Mouse (Mus musculus) embryonic fibroblast, embryonic 13.5 days (primary cell): ENCODE data around the gene Galnt15. TPM values are rescaled to one million over a fixed set of nuclear protein-coding genes. Genes with fewer than 3 reads are reported as not detected.

Source experiments
- H3K27ac ChIP-seq: 2 replicates; pipeline ENCODE4 v1.5.1; 2012; ENCODE audit warnings: low read length, control low read depth, inconsistent platforms; ENCODE audit not compliant: insufficient read depth
- H3K4me1 ChIP-seq: 2 replicates; pipeline ENCODE4 v1.6.1; 2011; ENCODE audit warnings: low read length; ENCODE audit not compliant: control insufficient read depth, insufficient read depth
- H3K4me3 ChIP-seq: 2 replicates; pipeline ENCODE4 v1.5.1; 2011; ENCODE audit warnings: mild to moderate bottlenecking, control low read depth, low read length; ENCODE audit not compliant: insufficient read depth
- CTCF ChIP-seq: IDR thresholded peaks from 2 replicates; pipeline ENCODE4 v1.5.1; 2011; ENCODE audit warnings: mild to moderate bottlenecking, control low read depth, low read length, moderate library complexity, borderline replicate concordance; ENCODE audit not compliant: insufficient read depth
- POLR2A ChIP-seq: IDR thresholded peaks from 2 replicates; pipeline ENCODE4 v1.6.1; 2011; ENCODE audit warnings: low read depth, mild to moderate bottlenecking, control low read depth, low read length, moderate library complexity
- polyA plus RNA-seq: library from polyadenylated mRNA; stranded (reverse); fragments of >200 nt; gene quantifications from 2 replicates; pipeline ENCODE4 v1.2.4, GENCODE M21; 2011; ENCODE audit warnings: low read depth; ENCODE audit not compliant: missing spikeins, insufficient read length

The Galnt15 gene
- not detected in 2 replicates for polyA plus RNA-seq

- TF ChIP-seq POLR2A: no peak
- TF ChIP-seq CTCF: no peak
- H3K4me3 ChIP-seq: no peak within 1 kb of the TSS
- H3K27ac ChIP-seq: no peak within 1 kb of the TSS
- peaks cover 4% of the 10 kb centered on the region; the same call in 1 of the 2 replicates for H3K4me1 ChIP-seq
Measured at GRCm38 (mm10) chr14:32028681-32029091, at the start of gene Galnt15. Galnt15 (plus strand) TSS chr14:32028989.

DNA sequence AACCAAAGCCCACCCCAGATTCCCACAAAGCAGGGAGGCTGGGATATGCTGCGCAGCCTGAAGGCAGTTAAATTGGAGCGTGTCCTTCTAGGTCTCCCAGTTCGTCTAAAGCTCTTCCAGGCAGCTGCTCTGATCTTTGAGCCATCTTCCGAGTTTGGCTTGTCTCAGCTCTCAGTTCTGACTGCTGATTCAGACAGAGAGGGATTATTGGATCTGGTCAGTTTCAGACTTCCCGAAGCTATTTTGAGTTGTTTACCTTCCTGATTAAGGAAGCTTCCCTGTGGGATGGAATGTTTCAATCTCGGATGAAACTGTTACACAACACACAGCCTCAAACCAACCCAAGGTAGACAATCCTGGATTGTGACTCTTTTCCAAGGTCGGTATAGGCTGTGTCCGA lies 34.8 kb upstream of the Galnt15 start:
- TF ChIP-seq POLR2A (no peak), CTCF (no peak)
- H3K27ac ChIP-seq: no peak overlapping the region
- H3K4me1 ChIP-seq: 0 out of 2 replicates have a peak, but pooled peaks cover 2% of the 10 kb centered on the region
- no peak overlapping the region for H3K4me3 ChIP-seq

- Histone ChIP-seq H3K4me1 (peaks cover 6% of the 10 kb centered on the region; the same call in 1 of the 2 replicates), H3K27ac (no peak overlapping the region), H3K4me3 (no peak overlapping the region)
- TF ChIP-seq CTCF (no peak), POLR2A (no peak)
Measured at GRCm38 (mm10) chr14:32000941-32001340, 27.8 kb upstream of the Galnt15 start.

GRCm38 (mm10) chr14:32002502-32003338 lies 26.1 kb upstream of the Galnt15 start:
- Histone ChIP-seq H3K4me1 (peaks cover 6% of the 10 kb centered on the region; the same call in 1 of the 2 replicates), H3K27ac (no peak overlapping the region), H3K4me3 (no peak overlapping the region)
- TF ChIP-seq POLR2A: no peak
- TF ChIP-seq CTCF: no peak

- peaks cover 6% of the 10 kb centered on the region; the same call in 1 of the 2 replicates for H3K4me1 ChIP-seq
- TF ChIP-seq CTCF: no peak
- no peak for TF ChIP-seq POLR2A
- H3K27ac ChIP-seq: peak overlapping the region; percentile 6; the same call in 1 of the 2 replicates
- no peak overlapping the region for H3K4me3 ChIP-seq
Measured at GRCm38 (mm10) chr14:32003904-32004596, 24.7 kb upstream of the Galnt15 start.

GRCm38 (mm10) chr14:32005673-32006261 lies 23.0 kb upstream of the Galnt15 start:
- TF ChIP-seq CTCF (no peak), POLR2A (no peak)
- peaks cover 6% of the 10 kb centered on the region; the same call in 1 of the 2 replicates for H3K4me1 ChIP-seq
- H3K27ac ChIP-seq: no peak overlapping the region
- no peak overlapping the region for H3K4me3 ChIP-seq

- Histone ChIP-seq H3K27ac (no peak overlapping the region), H3K4me3 (no peak overlapping the region), H3K4me1 (peaks cover 17% of the 10 kb centered on the region)
- TF ChIP-seq POLR2A (no peak), CTCF (no peak)
Measured at GRCm38 (mm10) chr14:32007654-32008335, 21.0 kb upstream of the Galnt15 start.

GRCm38 (mm10) chr14:32009715-32010114 lies 19.1 kb upstream of the Galnt15 start:
- no peak overlapping the region for H3K4me3 ChIP-seq
- peaks cover 16% of the 10 kb centered on the region for H3K4me1 ChIP-seq
- no peak overlapping the region for H3K27ac ChIP-seq
- TF ChIP-seq CTCF: no peak
- no peak for TF ChIP-seq POLR2A

DNA sequence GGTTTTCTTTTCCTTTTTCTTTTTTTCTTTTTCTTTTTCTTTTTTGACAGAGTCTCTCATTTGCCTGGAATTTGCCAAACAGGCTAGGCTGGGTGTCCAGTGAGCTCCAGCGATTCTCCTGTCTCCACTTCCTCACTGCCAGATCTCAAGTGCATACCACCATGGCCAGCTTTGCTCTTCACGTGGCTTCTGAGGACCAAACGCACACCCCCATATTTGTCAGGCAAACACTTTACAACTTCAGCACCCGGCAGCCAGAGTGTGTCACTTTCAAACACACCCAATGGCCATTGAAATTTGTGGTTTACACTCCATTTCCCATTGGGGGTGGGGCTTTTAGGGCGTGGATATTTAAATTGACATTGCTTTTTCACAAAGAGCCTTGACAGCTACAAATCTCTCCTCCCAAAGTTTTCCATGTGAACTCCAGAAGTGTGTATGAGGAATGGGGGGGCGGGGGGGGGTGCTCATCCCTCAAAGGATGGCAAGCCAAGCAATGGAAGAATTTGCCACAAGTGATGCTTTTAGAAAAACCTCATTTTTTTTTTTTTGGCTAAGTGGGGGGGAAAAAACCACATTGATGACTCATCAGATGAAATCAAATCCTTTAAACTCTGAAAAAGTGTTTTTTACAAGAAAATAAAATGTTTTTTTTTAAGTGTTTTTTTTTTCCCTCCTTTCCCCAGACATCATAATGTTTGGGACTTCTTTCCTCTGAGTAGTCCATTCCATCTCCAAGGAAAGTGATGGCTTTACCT lies 17.1 kb upstream of the Galnt15 start:
- Histone ChIP-seq H3K4me3 (no peak overlapping the region), H3K27ac (peak overlapping the region; percentile 74), H3K4me1 (peaks cover 31% of the 10 kb centered on the region)
- TF ChIP-seq CTCF: no peak
- no peak for TF ChIP-seq POLR2A
